Mouse (Mus musculus): ENCODE results near the gene Pamr1. TPM values are rescaled to one million over a fixed set of nuclear protein-coding genes. Genes with fewer than 3 reads are reported as not detected.

Pamr1 gene
- polyA plus RNA-seq (2015; fragmentation: Nextera tagmentation; extraction: Ambion mirVana), result 44.2 and 45.5 TPM in 2 replicates

DNA sequence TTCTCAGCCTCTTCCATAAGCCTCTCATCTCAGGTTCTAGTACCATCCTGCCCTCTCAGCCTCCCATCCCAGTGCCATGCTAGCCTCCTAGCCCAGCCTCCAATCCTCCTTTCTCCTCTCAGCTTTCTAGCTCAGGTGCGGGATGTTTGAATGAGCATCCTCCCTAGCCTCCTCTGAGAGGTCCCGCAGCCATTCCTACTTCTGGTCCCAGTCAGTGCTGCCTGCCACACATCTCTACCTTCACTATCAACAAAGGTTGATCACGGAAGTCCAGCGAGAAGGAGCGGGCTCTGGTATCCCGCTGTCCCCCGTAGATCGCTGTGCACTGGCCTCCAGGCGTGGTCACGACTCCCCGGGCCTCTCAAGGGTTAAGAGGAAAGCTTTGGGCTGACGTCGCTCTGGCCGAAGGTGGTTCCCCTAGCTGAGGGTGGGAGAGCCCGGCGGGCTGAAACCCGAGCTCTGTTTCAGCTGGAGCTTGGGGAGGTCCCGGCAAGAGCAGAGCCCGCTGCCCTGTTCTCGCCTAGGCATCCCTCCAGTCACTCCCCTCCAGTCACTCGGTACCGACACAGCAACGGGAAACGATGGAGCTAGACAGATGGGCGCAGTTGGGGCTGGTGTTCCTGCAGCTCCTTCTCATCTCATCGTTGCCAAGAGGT lies at the start of gene Pamr1:
Gene Pamr1, plus strand, starts transcription at position 402 of the 656 bp plus-strand sequence.
- Histone ChIP-seq H3K27ac (ENCODE audit: low read length) (no peak within 1 kb of the TSS), H3K9me3 (ENCODE audit: low read length) (no peaks in the 10 kb centered on the region), H3K36me3 (ENCODE audit: insufficient read depth, low read length) (no peaks in the 10 kb centered on the region), H3K4me3 (ENCODE audit: low read depth, low read length) (peak within 1 kb of the TSS; percentile 33), H3K27me3 (replicated peaks; ENCODE audit: insufficient read depth, low read length) (no peaks in the 10 kb centered on the region), H3K4me2 (replicated peaks; ENCODE audit: low read depth, low read length) (peak within 1 kb of the TSS; percentile 52), H3K9ac (replicated peaks; ENCODE audit: low read depth) (no peak within 1 kb of the TSS; the same call in 1 of the 2 replicates), H3K4me1 (ENCODE audit: insufficient read depth, low read depth, low read length) (peaks cover 9% of the 10 kb centered on the region)
- WGBS, result 4% methylated on average over 26 of the region's 26 CpGs
- TF ChIP-seq CTCF (IDR thresholded peaks at IDR 0.05) (no peak), EP300 (IDR thresholded peaks at IDR 0.05) (no peak)
- DNase-seq (ENCODE audit: low spot score), result peak; percentile 84
- peak; percentile 87 for ATAC-seq

GRCm38 (mm10) chr2:102507633-102508032 lies 42.2 kb upstream of the Pamr1 start:
- no peaks in the 10 kb centered on the region for H3K27me3 ChIP-seq (replicated peaks; ENCODE audit: insufficient read depth, low read length)
- H3K27ac ChIP-seq (ENCODE audit: low read length), result no peak overlapping the region
- ATAC-seq (peak; percentile 25), DNase-seq (ENCODE audit: low spot score) (peak; percentile 63)
- no peak overlapping the region for H3K4me3 ChIP-seq (ENCODE audit: low read depth, low read length)
- no peak overlapping the region for H3K4me2 ChIP-seq (replicated peaks; ENCODE audit: low read depth, low read length)
- H3K9ac ChIP-seq (replicated peaks; ENCODE audit: low read depth), result no peak overlapping the region
- no peaks in the 10 kb centered on the region for H3K36me3 ChIP-seq (ENCODE audit: insufficient read depth, low read length)
- H3K4me1 ChIP-seq (ENCODE audit: insufficient read depth, low read depth, low read length), result no peaks in the 10 kb centered on the region
- WGBS, result 33% methylated on average over 4 of the region's 4 CpGs
- TF ChIP-seq EP300 (IDR thresholded peaks at IDR 0.05) (no peak), CTCF (IDR thresholded peaks at IDR 0.05) (no peak)
- H3K9me3 ChIP-seq (ENCODE audit: low read length), result no peaks in the 10 kb centered on the region

- Histone ChIP-seq H3K36me3 (ENCODE audit: insufficient read depth, low read length) (no peaks in the 10 kb centered on the region), H3K27me3 (replicated peaks; ENCODE audit: insufficient read depth, low read length) (no peaks in the 10 kb centered on the region), H3K4me2 (replicated peaks; ENCODE audit: low read depth, low read length) (no peak overlapping the region), H3K4me3 (ENCODE audit: low read depth, low read length) (no peak overlapping the region), H3K4me1 (ENCODE audit: insufficient read depth, low read depth, low read length) (no peaks in the 10 kb centered on the region), H3K9me3 (ENCODE audit: low read length) (no peaks in the 10 kb centered on the region), H3K9ac (replicated peaks; ENCODE audit: low read depth) (no peak overlapping the region), H3K27ac (ENCODE audit: low read length) (no peak overlapping the region)
- TF ChIP-seq EP300 (IDR thresholded peaks at IDR 0.05), result no peak
- TF ChIP-seq CTCF (IDR thresholded peaks at IDR 0.05), result no peak
- no peak for DNase-seq (ENCODE audit: low spot score)
- WGBS, result 53% methylated on average over 1 of the region's 1 CpGs
- no peak for ATAC-seq
Observed at GRCm38 (mm10) chr2:102508154-102508553, 41.7 kb upstream of the Pamr1 start.

- Histone ChIP-seq H3K27me3 (replicated peaks; ENCODE audit: insufficient read depth, low read length) (no peaks in the 10 kb centered on the region), H3K36me3 (ENCODE audit: insufficient read depth, low read length) (no peaks in the 10 kb centered on the region), H3K9me3 (ENCODE audit: low read length) (no peaks in the 10 kb centered on the region), H3K4me2 (replicated peaks; ENCODE audit: low read depth, low read length) (no peak overlapping the region), H3K9ac (replicated peaks; ENCODE audit: low read depth) (no peak overlapping the region), H3K27ac (ENCODE audit: low read length) (no peak overlapping the region), H3K4me1 (ENCODE audit: insufficient read depth, low read depth, low read length) (no peaks in the 10 kb centered on the region), H3K4me3 (ENCODE audit: low read depth, low read length) (no peak overlapping the region)
- ATAC-seq (no peak), DNase-seq (ENCODE audit: low spot score) (no peak)
- TF ChIP-seq CTCF (IDR thresholded peaks at IDR 0.05) (no peak), EP300 (IDR thresholded peaks at IDR 0.05) (no peak)
Observed at GRCm38 (mm10) chr2:102519956-102520355, 29.9 kb upstream of the Pamr1 start.

GRCm38 (mm10) chr2:102527563-102527962 lies 22.2 kb upstream of the Pamr1 start:
- no peak overlapping the region for H3K4me2 ChIP-seq (replicated peaks; ENCODE audit: low read depth, low read length)
- H3K4me3 ChIP-seq (ENCODE audit: low read depth, low read length), result no peak overlapping the region
- H3K27me3 ChIP-seq (replicated peaks; ENCODE audit: insufficient read depth, low read length), result no peaks in the 10 kb centered on the region
- 92% methylated on average over 4 of the region's 4 CpGs for WGBS
- ATAC-seq (no peak), DNase-seq (ENCODE audit: low spot score) (no peak)
- H3K36me3 ChIP-seq (ENCODE audit: insufficient read depth, low read length), result no peaks in the 10 kb centered on the region
- no peak for TF ChIP-seq CTCF (IDR thresholded peaks at IDR 0.05)
- TF ChIP-seq EP300 (IDR thresholded peaks at IDR 0.05), result no peak
- H3K9me3 ChIP-seq (ENCODE audit: low read length), result no peaks in the 10 kb centered on the region
- H3K27ac ChIP-seq (ENCODE audit: low read length), result no peak overlapping the region
- no peak overlapping the region for H3K9ac ChIP-seq (replicated peaks; ENCODE audit: low read depth)
- H3K4me1 ChIP-seq (ENCODE audit: insufficient read depth, low read depth, low read length), result no peaks in the 10 kb centered on the region

DNA sequence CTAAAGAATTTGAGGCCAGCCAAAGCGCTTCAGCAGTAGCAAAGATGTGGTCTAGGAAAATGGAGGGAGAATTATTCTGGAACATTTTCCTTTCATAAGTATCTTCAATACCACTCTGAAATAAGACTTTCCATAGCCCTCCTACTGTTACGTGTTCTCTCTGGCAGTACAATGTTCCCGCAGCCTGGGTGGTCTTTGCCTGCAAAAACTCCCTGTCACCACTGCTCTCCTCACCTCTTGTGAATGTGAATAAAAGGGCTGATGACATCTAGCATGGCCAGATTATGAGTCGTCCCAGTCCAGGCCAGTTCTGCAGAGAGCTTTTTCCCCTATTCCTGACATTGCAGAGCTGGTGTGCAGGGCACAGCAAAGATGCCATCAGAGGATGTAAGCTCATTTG lies 16.4 kb upstream of the Pamr1 start:
- TF ChIP-seq EP300 (IDR thresholded peaks at IDR 0.05) (no peak), CTCF (IDR thresholded peaks at IDR 0.05) (no peak)
- H3K4me3 ChIP-seq (ENCODE audit: low read depth, low read length), result no peak overlapping the region
- no peak overlapping the region for H3K4me2 ChIP-seq (replicated peaks; ENCODE audit: low read depth, low read length)
- H3K4me1 ChIP-seq (ENCODE audit: insufficient read depth, low read depth, low read length), result no peaks in the 10 kb centered on the region
- DNase-seq (ENCODE audit: low spot score), result no peak
- no peak overlapping the region for H3K9ac ChIP-seq (replicated peaks; ENCODE audit: low read depth)
- no peaks in the 10 kb centered on the region for H3K27me3 ChIP-seq (replicated peaks; ENCODE audit: insufficient read depth, low read length)
- no peaks in the 10 kb centered on the region for H3K9me3 ChIP-seq (ENCODE audit: low read length)
- WGBS, result 59% methylated on average over 4 of the region's 4 CpGs
- no peak overlapping the region for H3K27ac ChIP-seq (ENCODE audit: low read length)
- ATAC-seq, result no peak
- no peaks in the 10 kb centered on the region for H3K36me3 ChIP-seq (ENCODE audit: insufficient read depth, low read length)
